Mouse (Mus musculus) 3T3-L1 (cell line): ENCODE data around the gene Nfatc2ip.

Source experiments
- DNase-seq: peaks from one replicate; pipeline ENCODE4 v3.0.0-alpha.2; 2015; ENCODE audit warnings: low read depth, low spot score

Gene Nfatc2ip

DNA sequence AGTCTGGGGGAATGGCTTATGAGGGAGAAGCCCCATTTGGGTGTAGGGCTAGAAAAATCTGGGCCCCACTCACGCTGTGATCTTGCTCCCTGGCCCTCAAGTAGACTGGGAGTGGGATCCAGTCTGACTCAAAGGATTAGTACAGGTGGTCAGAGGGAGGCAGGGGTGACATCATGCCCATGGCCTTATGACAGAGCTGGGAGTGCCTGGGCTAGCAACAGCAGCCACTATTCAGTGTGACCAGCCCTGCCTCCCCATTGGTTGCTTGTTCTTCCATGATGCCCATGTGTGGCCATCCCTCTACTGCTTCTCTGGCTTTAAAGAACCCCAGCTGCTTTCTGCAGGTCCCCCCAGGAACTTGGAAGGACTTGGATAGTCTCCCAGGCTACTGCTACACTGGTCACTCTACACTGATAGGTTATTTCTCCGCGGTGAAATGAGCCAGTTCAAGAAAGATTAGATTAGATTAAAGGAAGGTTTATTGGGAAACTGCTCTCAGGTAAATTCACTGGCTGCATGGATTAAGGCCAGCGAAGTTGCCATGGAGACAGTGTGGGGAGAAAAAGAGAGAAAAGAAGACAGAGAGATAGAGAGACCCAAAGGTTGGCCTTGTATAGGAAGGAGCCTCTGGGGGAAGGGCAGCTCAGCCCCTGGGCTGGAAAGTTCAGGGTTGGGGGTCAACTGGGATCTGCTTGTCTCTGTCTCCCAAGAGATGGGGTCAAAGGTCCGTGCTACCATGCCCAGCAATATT, 40.5 kb downstream of the Nfatc2ip start:
- no peak for DNase-seq

DNA sequence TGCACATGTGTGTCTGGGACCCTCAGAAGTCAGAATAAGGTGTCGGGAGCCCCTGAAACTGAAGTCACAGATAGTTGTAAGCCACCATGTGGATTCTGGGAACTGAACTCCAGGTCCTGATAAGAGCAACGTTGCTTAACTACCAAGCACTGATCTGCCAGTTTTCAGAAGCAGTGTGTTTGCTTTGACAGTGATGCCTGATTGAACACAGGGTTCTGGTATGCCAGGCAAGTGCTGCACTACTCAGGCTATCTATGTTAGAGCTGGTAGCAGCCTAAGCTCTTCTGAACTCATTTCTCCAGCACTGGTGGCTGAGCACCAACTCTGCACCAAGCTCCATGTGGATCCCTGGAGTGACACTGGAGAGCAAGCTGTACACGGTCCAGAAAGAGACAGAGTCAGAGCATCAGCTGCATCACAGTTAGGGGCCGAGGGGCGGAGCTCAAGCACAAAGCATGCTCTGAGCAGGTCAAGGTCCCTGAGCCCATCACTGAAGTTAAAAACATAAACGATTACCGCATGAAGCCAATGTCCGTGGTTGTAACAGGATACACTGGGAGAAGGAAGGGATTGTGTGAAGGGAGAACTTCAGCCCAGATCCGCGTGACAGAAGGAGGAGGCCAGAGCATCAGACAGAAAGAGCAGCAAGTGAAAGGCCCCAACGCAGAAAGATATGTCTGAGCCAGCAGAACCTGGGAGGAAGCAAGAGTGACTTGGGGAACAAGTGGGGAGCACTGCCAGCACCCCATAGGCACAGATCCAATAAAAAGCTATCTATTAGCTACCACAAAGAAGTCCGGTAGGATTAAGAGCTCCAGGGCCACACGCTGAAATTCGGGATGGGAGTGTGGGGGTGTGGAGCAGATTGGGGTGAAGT, 41.6 kb downstream of the Nfatc2ip start:
- no peak for DNase-seq

GRCm38 (mm10) chr7:126353994-126354365, 42.6 kb downstream of the Nfatc2ip start:
- no peak for DNase-seq

DNA sequence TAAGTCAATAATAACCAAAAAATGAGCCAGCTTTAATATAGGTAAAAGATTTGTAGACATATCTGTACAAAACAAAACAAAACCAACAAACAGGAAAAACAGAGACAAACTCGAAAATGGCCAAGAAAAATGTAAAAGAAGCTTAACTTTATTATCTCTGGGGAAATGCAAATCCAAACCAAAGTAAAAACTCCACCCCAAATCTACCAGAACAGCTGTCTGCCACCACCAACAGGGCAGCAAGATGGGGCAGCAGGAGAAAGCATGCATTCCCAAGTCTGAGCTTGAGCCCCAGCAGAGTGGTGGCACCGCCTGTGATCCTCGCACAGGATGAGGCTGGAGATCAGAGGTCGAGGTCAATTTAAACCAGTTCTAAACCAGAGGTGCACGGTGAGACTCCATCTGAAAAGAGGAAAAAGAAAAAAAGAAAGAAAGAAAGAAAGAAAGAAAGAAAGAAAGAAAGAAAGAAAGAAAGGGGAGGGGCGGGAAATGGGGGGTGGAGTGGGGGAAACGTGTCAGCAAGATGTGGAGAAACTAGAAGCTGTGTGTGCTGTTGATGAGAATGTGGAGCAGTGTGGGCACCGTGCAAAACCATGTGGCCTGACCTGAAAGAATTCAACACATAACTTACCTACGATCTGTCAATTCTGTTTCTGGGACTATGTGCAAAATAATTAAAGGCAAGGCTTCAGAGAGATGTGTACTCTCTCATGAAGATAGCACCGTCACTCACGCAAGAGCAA, 43.1 kb downstream of the Nfatc2ip start:
- DNase-seq = no peak

DNA sequence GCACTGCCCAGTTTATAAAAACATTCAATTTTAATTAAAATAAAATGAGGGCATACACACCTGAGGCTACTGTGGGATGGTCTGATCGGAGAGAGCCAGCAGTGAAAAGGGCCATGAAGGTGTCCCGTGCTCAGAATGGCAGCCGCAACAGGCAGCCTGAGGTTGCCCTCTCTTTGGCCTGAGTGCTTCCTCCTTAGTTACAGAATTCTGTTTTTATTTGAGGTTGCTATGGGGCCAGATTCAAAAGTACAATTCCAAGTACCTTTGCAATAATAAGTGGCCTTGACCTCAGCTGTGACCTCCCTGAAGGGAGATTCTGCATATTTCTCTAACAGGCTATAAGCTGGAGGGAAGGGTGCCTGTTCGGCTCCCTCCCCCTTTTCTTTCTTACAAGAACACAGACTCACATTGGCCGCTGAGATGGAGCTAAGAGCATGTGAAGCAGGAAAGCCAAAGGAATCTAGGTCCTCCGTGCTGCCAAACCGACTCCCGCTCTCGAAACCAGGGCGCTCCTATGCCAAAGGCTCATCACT, 45.1 kb downstream of the Nfatc2ip start:
- DNase-seq = no peak

- no peak for DNase-seq
These were observed 45.7 kb downstream of the Nfatc2ip start for GRCm38 (mm10) chr7:126350748-126351418.

GRCm38 (mm10) chr7:126348293-126348692, 48.2 kb downstream of the Nfatc2ip start:
- DNase-seq = no peak

- no peak for DNase-seq
These were observed 49.4 kb downstream of the Nfatc2ip start for GRCm38 (mm10) chr7:126347098-126347497.

- no peak for DNase-seq
These were observed 50.6 kb downstream of the Nfatc2ip start for GRCm38 (mm10) chr7:126345969-126346368.

DNA sequence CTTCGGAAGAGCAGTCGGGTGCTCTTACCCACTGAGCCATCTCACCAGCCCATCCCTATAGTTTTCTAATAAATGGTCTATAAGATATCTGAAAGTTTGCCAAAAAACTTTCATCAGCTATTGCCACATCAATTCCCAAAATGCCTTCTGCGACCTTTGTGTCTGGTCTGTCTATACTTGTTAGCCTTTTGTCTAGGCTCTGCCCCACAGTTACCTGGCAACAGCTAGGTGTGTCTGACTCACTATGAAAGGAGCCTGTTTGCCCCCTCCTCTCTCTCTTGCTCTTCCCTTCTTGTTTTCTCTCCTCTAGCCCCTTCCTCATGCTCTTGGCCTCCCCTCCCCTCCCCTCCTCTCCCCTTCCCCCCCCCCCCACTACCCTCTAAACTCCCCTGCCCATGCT, 51.0 kb downstream of the Nfatc2ip start:
- DNase-seq = no peak

DNA sequence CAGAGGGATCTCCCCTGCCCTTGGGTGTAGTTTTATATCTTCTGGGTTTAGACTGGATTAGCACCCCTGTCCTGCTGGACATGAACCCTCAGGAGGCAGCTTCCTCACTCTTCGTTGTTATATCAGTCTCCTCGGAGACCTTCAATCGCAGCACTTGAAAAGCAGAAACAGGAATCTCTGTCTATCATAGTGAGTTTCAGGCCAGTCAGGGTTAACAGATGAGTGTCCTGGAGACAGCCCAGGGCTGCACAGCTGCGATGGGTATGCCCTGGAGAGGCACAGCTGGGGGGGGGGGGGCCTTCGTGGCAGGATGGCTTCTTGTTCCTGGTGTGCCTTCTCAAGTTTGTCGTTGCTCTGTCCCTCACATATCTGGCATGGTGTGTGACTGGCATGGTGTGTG, 55.6 kb downstream of the Nfatc2ip start:
- no peak for DNase-seq

DNA sequence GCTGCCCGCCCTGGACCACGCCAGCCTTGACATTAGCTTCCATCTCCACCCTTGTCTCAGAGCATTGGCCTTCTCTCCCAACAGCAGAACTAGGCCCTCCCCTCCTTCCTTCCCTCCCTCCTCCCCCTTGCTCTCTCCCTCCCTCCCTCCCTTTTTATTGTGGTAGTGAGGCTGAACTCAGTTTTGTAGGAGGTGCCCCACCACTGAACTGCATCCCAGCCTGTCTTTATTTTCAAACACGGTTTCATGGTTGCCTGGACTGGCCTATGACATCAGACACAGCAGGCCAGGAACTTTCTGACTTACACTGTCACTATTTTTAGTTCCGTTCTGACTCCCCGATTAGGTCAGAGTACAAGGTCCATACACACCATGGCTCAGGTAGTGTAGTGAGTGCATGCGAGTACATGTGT, 56.3 kb downstream of the Nfatc2ip start:
- no peak for DNase-seq

GRCm38 (mm10) chr7:126339521-126339971, 57.0 kb downstream of the Nfatc2ip start:
- no peak for DNase-seq

DNA sequence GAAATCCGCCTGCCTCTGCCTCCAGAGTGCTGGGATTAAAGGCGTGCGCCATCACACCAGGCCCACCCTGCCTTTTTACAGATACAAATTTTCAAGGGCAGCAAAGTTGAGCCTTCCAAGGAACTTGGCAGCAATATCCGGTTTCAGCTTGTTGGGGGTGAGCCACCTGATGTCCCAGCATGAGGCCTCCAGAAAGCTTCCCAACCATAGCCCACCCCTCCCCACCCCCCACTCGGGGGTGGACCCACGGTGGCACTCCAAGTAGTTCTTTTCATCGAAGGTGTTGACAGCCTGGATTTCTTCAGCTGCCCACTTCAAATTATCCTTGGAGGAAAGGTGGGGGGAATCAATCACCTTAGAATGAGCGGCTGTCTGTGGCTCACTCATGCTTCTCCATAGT, 57.6 kb downstream of the Nfatc2ip start:
- DNase-seq = no peak

DNA sequence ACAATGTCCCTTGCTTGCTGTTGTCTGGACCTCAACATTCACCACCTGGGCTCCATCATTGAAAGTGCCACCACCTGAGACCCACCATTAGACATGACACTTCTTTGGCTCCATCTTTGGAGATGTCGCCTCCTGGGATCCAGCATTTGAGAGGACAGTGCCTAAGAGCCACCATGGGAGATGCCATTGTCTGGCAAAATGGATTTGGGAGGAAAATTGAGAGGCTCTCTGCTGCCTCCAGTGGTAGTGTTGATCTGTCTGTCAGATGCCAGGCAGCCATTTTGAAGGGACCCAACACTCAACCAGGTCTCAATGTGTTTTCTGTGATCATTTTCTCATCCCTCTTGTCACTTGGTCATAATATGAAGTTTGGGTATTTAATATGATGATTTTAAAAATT, 61.0 kb downstream of the Nfatc2ip start:
- peak; percentile 20 for DNase-seq
